Mouse (Mus musculus): ENCODE data around the gene Rufy3. TPM values are rescaled to one million over a fixed set of nuclear protein-coding genes. Genes with fewer than 3 reads are reported as not detected.

Rufy3 gene
- polyA plus RNA-seq, 1 experiment: 30.1 TPM

GRCm38 (mm10) chr5:88691506-88692095 is 126.8 kb downstream of the Rufy3 start:
- Histone ChIP-seq H3K9ac (ENCODE audit: low read depth, poor library complexity, severe bottlenecking) (no peak overlapping the region), H3K36me3 (ENCODE audit: control insufficient read depth, insufficient read depth, low read length, poor library complexity, severe bottlenecking) (no peaks in the 10 kb centered on the region), H3K4me3 (ENCODE audit: low read depth, low read length) (no peak overlapping the region), H3K9me3 (replicated peaks; ENCODE audit: control insufficient read depth, insufficient read depth, low read length, poor library complexity, severe bottlenecking) (no peaks in the 10 kb centered on the region), H3K27ac (ENCODE audit: insufficient read depth, low read length) (no peak overlapping the region), H3K4me1 (ENCODE audit: control insufficient read depth, insufficient read depth, low read length) (no peaks in the 10 kb centered on the region), H3K27me3 (ENCODE audit: control insufficient read depth, insufficient read depth, low read length, poor library complexity, severe bottlenecking) (no peaks in the 10 kb centered on the region)
- TF ChIP-seq CTCF (IDR thresholded peaks at IDR 0.05; ENCODE audit: low read depth, low read length) (no peak), EP300 (IDR thresholded peaks at IDR 0.05; ENCODE audit: insufficient read depth, low read depth, low read length) (no peak), POLR2A (IDR thresholded peaks at IDR 0.05; ENCODE audit: insufficient read depth, low read length) (no peak)

GRCm38 (mm10) chr5:88692586-88692985 is 127.7 kb downstream of the Rufy3 start:
- no peak overlapping the region for H3K27ac ChIP-seq (ENCODE audit: insufficient read depth, low read length)
- no peak overlapping the region for H3K9ac ChIP-seq (ENCODE audit: low read depth, poor library complexity, severe bottlenecking)
- H3K4me1 ChIP-seq (ENCODE audit: control insufficient read depth, insufficient read depth, low read length): no peaks in the 10 kb centered on the region
- H3K4me3 ChIP-seq (ENCODE audit: low read depth, low read length): no peak overlapping the region
- no peaks in the 10 kb centered on the region for H3K9me3 ChIP-seq (replicated peaks; ENCODE audit: control insufficient read depth, insufficient read depth, low read length, poor library complexity, severe bottlenecking)
- TF ChIP-seq EP300 (IDR thresholded peaks at IDR 0.05; ENCODE audit: insufficient read depth, low read depth, low read length) (no peak), CTCF (IDR thresholded peaks at IDR 0.05; ENCODE audit: low read depth, low read length) (no peak), POLR2A (IDR thresholded peaks at IDR 0.05; ENCODE audit: insufficient read depth, low read length) (no peak)
- H3K36me3 ChIP-seq (ENCODE audit: control insufficient read depth, insufficient read depth, low read length, poor library complexity, severe bottlenecking): no peaks in the 10 kb centered on the region
- no peaks in the 10 kb centered on the region for H3K27me3 ChIP-seq (ENCODE audit: control insufficient read depth, insufficient read depth, low read length, poor library complexity, severe bottlenecking)

DNA sequence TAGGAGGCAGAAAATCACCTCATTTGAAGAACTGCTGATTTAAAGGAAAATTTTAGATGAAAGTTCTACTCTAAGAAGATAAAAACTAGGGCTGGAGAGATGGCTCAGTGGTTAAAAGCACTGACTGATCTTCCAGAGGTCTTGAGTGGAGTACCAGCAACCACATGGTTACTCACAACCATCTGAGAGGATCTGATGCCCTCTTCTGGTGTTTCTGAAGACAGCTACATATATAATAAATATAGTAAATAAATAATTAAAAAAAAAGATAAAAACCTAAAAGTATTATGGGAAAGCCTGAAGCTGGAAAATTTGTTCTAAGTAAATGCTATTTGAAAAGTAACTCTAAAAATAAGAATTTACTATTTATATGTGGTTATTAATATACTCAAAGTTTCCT is 128.2 kb downstream of the Rufy3 start:
- Histone ChIP-seq H3K36me3 (ENCODE audit: control insufficient read depth, insufficient read depth, low read length, poor library complexity, severe bottlenecking) (no peaks in the 10 kb centered on the region), H3K27ac (ENCODE audit: insufficient read depth, low read length) (no peak overlapping the region), H3K9me3 (replicated peaks; ENCODE audit: control insufficient read depth, insufficient read depth, low read length, poor library complexity, severe bottlenecking) (no peaks in the 10 kb centered on the region), H3K4me1 (ENCODE audit: control insufficient read depth, insufficient read depth, low read length) (no peaks in the 10 kb centered on the region), H3K27me3 (ENCODE audit: control insufficient read depth, insufficient read depth, low read length, poor library complexity, severe bottlenecking) (no peaks in the 10 kb centered on the region), H3K9ac (ENCODE audit: low read depth, poor library complexity, severe bottlenecking) (no peak overlapping the region), H3K4me3 (ENCODE audit: low read depth, low read length) (no peak overlapping the region)
- no peak for TF ChIP-seq EP300 (IDR thresholded peaks at IDR 0.05; ENCODE audit: insufficient read depth, low read depth, low read length)
- no peak for TF ChIP-seq POLR2A (IDR thresholded peaks at IDR 0.05; ENCODE audit: insufficient read depth, low read length)
- no peak for TF ChIP-seq CTCF (IDR thresholded peaks at IDR 0.05; ENCODE audit: low read depth, low read length)

GRCm38 (mm10) chr5:88697291-88697690 is 132.5 kb downstream of the Rufy3 start:
- Histone ChIP-seq H3K4me1 (ENCODE audit: control insufficient read depth, insufficient read depth, low read length) (no peaks in the 10 kb centered on the region), H3K27ac (ENCODE audit: insufficient read depth, low read length) (no peak overlapping the region), H3K9ac (ENCODE audit: low read depth, poor library complexity, severe bottlenecking) (no peak overlapping the region), H3K9me3 (replicated peaks; ENCODE audit: control insufficient read depth, insufficient read depth, low read length, poor library complexity, severe bottlenecking) (no peaks in the 10 kb centered on the region), H3K36me3 (ENCODE audit: control insufficient read depth, insufficient read depth, low read length, poor library complexity, severe bottlenecking) (no peaks in the 10 kb centered on the region), H3K4me3 (ENCODE audit: low read depth, low read length) (no peak overlapping the region), H3K27me3 (ENCODE audit: control insufficient read depth, insufficient read depth, low read length, poor library complexity, severe bottlenecking) (no peaks in the 10 kb centered on the region)
- TF ChIP-seq CTCF (IDR thresholded peaks at IDR 0.05; ENCODE audit: low read depth, low read length) (no peak), POLR2A (IDR thresholded peaks at IDR 0.05; ENCODE audit: insufficient read depth, low read length) (no peak), EP300 (IDR thresholded peaks at IDR 0.05; ENCODE audit: insufficient read depth, low read depth, low read length) (no peak)

- Histone ChIP-seq H3K27ac (ENCODE audit: insufficient read depth, low read length) (no peak overlapping the region), H3K9ac (ENCODE audit: low read depth, poor library complexity, severe bottlenecking) (no peak overlapping the region), H3K27me3 (ENCODE audit: control insufficient read depth, insufficient read depth, low read length, poor library complexity, severe bottlenecking) (no peaks in the 10 kb centered on the region), H3K4me3 (ENCODE audit: low read depth, low read length) (no peak overlapping the region), H3K9me3 (replicated peaks; ENCODE audit: control insufficient read depth, insufficient read depth, low read length, poor library complexity, severe bottlenecking) (no peaks in the 10 kb centered on the region), H3K4me1 (ENCODE audit: control insufficient read depth, insufficient read depth, low read length) (no peaks in the 10 kb centered on the region), H3K36me3 (ENCODE audit: control insufficient read depth, insufficient read depth, low read length, poor library complexity, severe bottlenecking) (no peaks in the 10 kb centered on the region)
- TF ChIP-seq EP300 (IDR thresholded peaks at IDR 0.05; ENCODE audit: insufficient read depth, low read depth, low read length): no peak
- no peak for TF ChIP-seq POLR2A (IDR thresholded peaks at IDR 0.05; ENCODE audit: insufficient read depth, low read length)
- no peak for TF ChIP-seq CTCF (IDR thresholded peaks at IDR 0.05; ENCODE audit: low read depth, low read length)
Measured at GRCm38 (mm10) chr5:88699251-88699913, 134.5 kb downstream of the Rufy3 start.

Other genes with a start within 250 kb of the Rufy3 start
- not detected in 2 replicates for gene Prol1, start 247.7 kb upstream of the Rufy3 start, polyA plus RNA-seq (2011; ENCODE audit: insufficient read depth, insufficient read length, low read depth, missing spikeins)
- gene Amtn, start 188.9 kb upstream of the Rufy3 start, polyA plus RNA-seq (2011; ENCODE audit: insufficient read depth, insufficient read length, low read depth, missing spikeins): not detected in 2 replicates
- gene Ambn, start 109.0 kb upstream of the Rufy3 start, polyA plus RNA-seq (2011; ENCODE audit: insufficient read depth, insufficient read length, low read depth, missing spikeins): not detected in 2 replicates
- not detected in 2 replicates for gene Enam, start 77.1 kb upstream of the Rufy3 start, polyA plus RNA-seq (2011; ENCODE audit: insufficient read depth, insufficient read length, low read depth, missing spikeins)
- gene Jchain, start 37.1 kb upstream of the Rufy3 start, polyA plus RNA-seq (2011; ENCODE audit: insufficient read depth, insufficient read length, low read depth, missing spikeins): not detected in 2 replicates
- gene Utp3, start 10.6 kb upstream of the Rufy3 start, polyA plus RNA-seq (2011; ENCODE audit: insufficient read depth, insufficient read length, low read depth, missing spikeins): 100.0 and 108 TPM in 2 replicates
- gene Grsf1, start 111.1 kb downstream of the Rufy3 start, polyA plus RNA-seq (2011; ENCODE audit: insufficient read depth, insufficient read length, low read depth, missing spikeins): 125 and 139 TPM in 2 replicates
- gene Mob1b, start 155.8 kb downstream of the Rufy3 start, polyA plus RNA-seq (2011; ENCODE audit: insufficient read depth, insufficient read length, low read depth, missing spikeins): 22.6 and 26.1 TPM in 2 replicates
- 39.0 and 41.2 TPM in 2 replicates for gene Dck, start 200.0 kb downstream of the Rufy3 start, polyA plus RNA-seq (2011; ENCODE audit: insufficient read depth, insufficient read length, low read depth, missing spikeins)